Mouse (Mus musculus) heart, embryonic 12.5 days (tissue): Measurements from ENCODE around the gene Hecw2. TPM values are rescaled to one million over a fixed set of nuclear protein-coding genes. Genes with fewer than 3 reads are reported as not detected.

ENCODE experiments used
- ATAC-seq: fragments of 200-750 bp; cut with Nextera tagmentation; 2 replicates; pipeline ENCODE4 v1.8.0; 2017; ENCODE audit warnings: moderate TSS enrichment, moderate library complexity; ENCODE audit not compliant: insufficient number of reproducible peaks, low FRiP score
- H3K27ac ChIP-seq: fragments of 300-500 bp; sonication (generic); 2 replicates; pipeline ENCODE4 v1.5.1; 2016; ENCODE audit warnings: mild to moderate bottlenecking, moderate library complexity; ENCODE audit not compliant: poor library complexity, severe bottlenecking
- H3K27me3 ChIP-seq: fragments of 300-500 bp; sonication (generic); replicated peaks from 2 replicates; pipeline ENCODE4 v1.6.1; 2016; ENCODE audit warnings: mild to moderate bottlenecking, moderate library complexity
- H3K36me3 ChIP-seq: fragments of 300-500 bp; sonication (generic); 2 replicates; pipeline ENCODE4 v1.6.1; 2016; ENCODE audit warnings: mild to moderate bottlenecking, moderate library complexity
- H3K4me1 ChIP-seq: fragments of 300-500 bp; sonication (generic); replicated peaks from 2 replicates; pipeline ENCODE4 v1.6.1; 2016; ENCODE audit warnings: mild to moderate bottlenecking
- H3K4me2 ChIP-seq: fragments of 300-500 bp; sonication (generic); 2 replicates; pipeline ENCODE4 v1.6.1; 2016; ENCODE audit warnings: mild to moderate bottlenecking, moderate library complexity
- H3K4me3 ChIP-seq: fragments of 300-500 bp; sonication (generic); 2 replicates; pipeline ENCODE4 v1.5.1; 2016; ENCODE audit warnings: mild to moderate bottlenecking
- H3K9ac ChIP-seq: fragments of 300-500 bp; sonication (generic); 2 replicates; pipeline ENCODE4 v1.6.1; 2016; ENCODE audit warnings: mild to moderate bottlenecking, moderate library complexity
- H3K9me3 ChIP-seq: fragments of 300-500 bp; sonication (generic); replicated peaks from 2 replicates; pipeline ENCODE4 v1.6.1; 2016; ENCODE audit warnings: mild to moderate bottlenecking, moderate library complexity
- WGBS: fragments of 180-500 bp; shearing (Covaris S2); methylation state at CpG from one replicate; pipeline ENCODE4 v1.1.7; 2016; 5-methylcytosine and 5-hydroxymethylcytosine counted together
- polyA plus RNA-seq: library from polyadenylated mRNA; unstranded; fragments of >200 nt; fragmentation: Nextera tagmentation; extraction: Ambion mirVana; gene quantifications from 2 replicates; pipeline ENCODE4 v1.2.1, GENCODE M21; 2016

Hecw2 gene
- 8.2 and 9.6 TPM in 2 replicates for polyA plus RNA-seq

GRCm38 (mm10) chr1:54194954-54195305 is at the start of gene Hecw2:
TSS of gene Hecw2 (minus strand) at chr1:54195168.
- Histone ChIP-seq H3K4me1 (no peaks in the 10 kb centered on the region), H3K36me3 (no peaks in the 10 kb centered on the region), H3K4me3 (peak within 1 kb of the TSS; percentile 67), H3K4me2 (peak within 1 kb of the TSS; percentile 70), H3K27ac (peak within 1 kb of the TSS; percentile 82), H3K27me3 (no peaks in the 10 kb centered on the region), H3K9ac (peak within 1 kb of the TSS; percentile 90), H3K9me3 (no peaks in the 10 kb centered on the region)
- 0% methylated on average over 29 of the region's 38 CpGs for WGBS
- ATAC-seq, result peak; percentile 84

GRCm38 (mm10) chr1:54242722-54243121 is 47.8 kb upstream of the Hecw2 start:
- H3K9ac ChIP-seq, result no peak overlapping the region
- H3K27ac ChIP-seq, result no peak overlapping the region
- H3K36me3 ChIP-seq, result no peaks in the 10 kb centered on the region
- H3K4me3 ChIP-seq, result no peak overlapping the region
- H3K4me1 ChIP-seq, result no peaks in the 10 kb centered on the region
- no peak overlapping the region for H3K4me2 ChIP-seq
- H3K9me3 ChIP-seq, result no peaks in the 10 kb centered on the region
- no peak for ATAC-seq
- H3K27me3 ChIP-seq, result no peaks in the 10 kb centered on the region
- WGBS, result 90% methylated on average over 4 of the region's 4 CpGs

GRCm38 (mm10) chr1:54220273-54220672 is 25.3 kb upstream of the Hecw2 start:
- no peak for ATAC-seq
- no peak overlapping the region for H3K9ac ChIP-seq
- no peak overlapping the region for H3K4me2 ChIP-seq
- H3K27me3 ChIP-seq, result no peaks in the 10 kb centered on the region
- no peaks in the 10 kb centered on the region for H3K36me3 ChIP-seq
- 89% methylated on average over 3 of the region's 3 CpGs for whole genome bisulfite sequencing
- no peak overlapping the region for H3K4me3 ChIP-seq
- no peaks in the 10 kb centered on the region for H3K9me3 ChIP-seq
- no peaks in the 10 kb centered on the region for H3K4me1 ChIP-seq
- H3K27ac ChIP-seq, result no peak overlapping the region

GRCm38 (mm10) chr1:54194183-54194953 is 600 bp downstream of the Hecw2 start:
- ATAC-seq, result peak; percentile 76
- Histone ChIP-seq H3K9ac (peak overlapping the region; percentile 90), H3K4me1 (no peaks in the 10 kb centered on the region), H3K9me3 (no peaks in the 10 kb centered on the region), H3K36me3 (no peaks in the 10 kb centered on the region), H3K27ac (peak overlapping the region; percentile 82), H3K4me2 (peak overlapping the region; percentile 70), H3K4me3 (peak overlapping the region; percentile 67), H3K27me3 (no peaks in the 10 kb centered on the region)
- under 1% methylated on average over 101 of the region's 104 CpGs for WGBS

GRCm38 (mm10) chr1:54193191-54193770 is 1.7 kb downstream of the Hecw2 start:
- no peaks in the 10 kb centered on the region for H3K4me1 ChIP-seq
- ATAC-seq, result no peak
- no peaks in the 10 kb centered on the region for H3K36me3 ChIP-seq
- WGBS, result 51% methylated on average over 7 of the region's 7 CpGs
- no peaks in the 10 kb centered on the region for H3K27me3 ChIP-seq
- peak overlapping the region; percentile 24 for H3K4me3 ChIP-seq
- no peak overlapping the region for H3K27ac ChIP-seq
- no peaks in the 10 kb centered on the region for H3K9me3 ChIP-seq
- peak overlapping the region; percentile 26 for H3K4me2 ChIP-seq
- H3K9ac ChIP-seq, result 0 out of 2 replicates have a peak overlapping the region, but pooled peaks have one; percentile 30

DNA sequence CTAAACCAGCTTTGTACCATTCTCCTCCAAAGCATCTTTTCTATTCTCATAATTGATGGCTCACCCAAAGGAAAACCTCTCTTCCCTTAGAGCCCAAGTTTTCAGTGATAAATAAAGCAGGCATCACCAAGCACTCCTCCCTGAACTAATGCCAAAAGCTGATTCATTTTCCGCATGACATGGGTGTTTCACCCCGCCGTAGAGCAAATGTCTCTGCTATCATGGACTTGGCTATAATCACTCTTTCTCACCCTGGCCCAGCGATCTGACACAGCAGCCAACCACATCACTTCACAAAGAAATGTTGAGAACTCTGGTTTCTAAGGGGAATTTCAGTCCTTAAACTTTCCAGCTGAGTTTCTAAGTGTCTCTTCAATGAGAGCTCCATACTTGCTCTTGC is 7.4 kb downstream of the Hecw2 start:
- Histone ChIP-seq H3K4me3 (no peak overlapping the region), H3K4me2 (no peak overlapping the region)
- ATAC-seq, result no peak

GRCm38 (mm10) chr1:54186347-54186746 is 8.6 kb downstream of the Hecw2 start:
- H3K4me2 ChIP-seq, result peak overlapping the region; percentile 12
- no peak for ATAC-seq

More for the DNA sequence above, 7.4 kb downstream of the Hecw2 start:
- Histone ChIP-seq H3K9me3 (no peaks in the 10 kb centered on the region), H3K27me3 (no peaks in the 10 kb centered on the region), H3K4me1 (peaks cover 23% of the 10 kb centered on the region), H3K9ac (no peak overlapping the region), H3K36me3 (no peaks in the 10 kb centered on the region), H3K27ac (no peak overlapping the region)
- 39% methylated on average over 4 of the region's 4 CpGs for whole genome bisulfite sequencing

GRCm38 (mm10) chr1:54180663-54181062 is 14.3 kb downstream of the Hecw2 start:
- no peak for ATAC-seq
- Histone ChIP-seq H3K4me3 (no peak overlapping the region), H3K27ac (no peak overlapping the region)

More at GRCm38 (mm10) chr1:54186347-54186746, 8.6 kb downstream of the Hecw2 start:
- WGBS, result 13% methylated on average over 3 of the region's 3 CpGs
- H3K4me1 ChIP-seq, result peaks cover 23% of the 10 kb centered on the region
- no peaks in the 10 kb centered on the region for H3K27me3 ChIP-seq
- H3K4me3 ChIP-seq, result no peak overlapping the region
- H3K9ac ChIP-seq, result no peak overlapping the region
- no peaks in the 10 kb centered on the region for H3K9me3 ChIP-seq
- no peaks in the 10 kb centered on the region for H3K36me3 ChIP-seq
- H3K27ac ChIP-seq, result 0 out of 2 replicates have a peak overlapping the region, but pooled peaks have one; percentile 1

GRCm38 (mm10) chr1:54179179-54179578 is 15.8 kb downstream of the Hecw2 start:
- Histone ChIP-seq H3K4me3 (no peak overlapping the region), H3K9me3 (no peaks in the 10 kb centered on the region), H3K36me3 (no peaks in the 10 kb centered on the region), H3K27ac (no peak overlapping the region), H3K9ac (no peak overlapping the region), H3K27me3 (no peaks in the 10 kb centered on the region), H3K4me1 (peaks cover 11% of the 10 kb centered on the region), H3K4me2 (no peak overlapping the region)
- 85% methylated on average over 7 of the region's 7 CpGs for WGBS
- no peak for ATAC-seq

More at GRCm38 (mm10) chr1:54180663-54181062, 14.3 kb downstream of the Hecw2 start:
- Histone ChIP-seq H3K27me3 (no peaks in the 10 kb centered on the region), H3K36me3 (no peaks in the 10 kb centered on the region), H3K9ac (no peak overlapping the region), H3K4me1 (peaks cover 13% of the 10 kb centered on the region), H3K9me3 (no peaks in the 10 kb centered on the region), H3K4me2 (no peak overlapping the region)
- WGBS, result 5% methylated on average over 1 of the region's 2 CpGs

DNA sequence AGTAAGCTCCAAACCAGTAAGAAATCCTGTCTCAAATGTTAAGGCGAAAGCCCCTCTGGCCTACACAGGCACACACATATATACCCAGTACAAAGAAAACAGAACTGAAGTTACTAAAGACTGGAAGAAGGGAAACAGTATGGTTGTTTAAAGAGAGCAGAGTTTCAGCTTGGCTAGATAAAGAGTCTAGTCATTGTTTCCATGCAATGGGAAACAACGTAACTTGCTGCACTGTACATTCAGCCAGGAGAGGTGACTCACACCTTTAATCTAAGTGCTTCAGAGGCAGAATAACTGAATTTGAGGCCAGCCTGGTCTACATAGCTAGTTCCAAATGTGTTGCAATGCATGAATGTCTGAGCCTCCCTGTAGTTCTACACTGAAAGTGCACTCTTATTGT is 18.4 kb downstream of the Hecw2 start:
- peaks cover 11% of the 10 kb centered on the region for H3K4me1 ChIP-seq
- peak; percentile 39; the same call in 1 of the 2 replicates for ATAC-seq

GRCm38 (mm10) chr1:54168014-54168413 is 27.0 kb downstream of the Hecw2 start:
- Histone ChIP-seq H3K4me2 (no peak overlapping the region), H3K27me3 (no peaks in the 10 kb centered on the region), H3K27ac (no peak overlapping the region), H3K9me3 (no peaks in the 10 kb centered on the region), H3K4me1 (no peaks in the 10 kb centered on the region), H3K4me3 (no peak overlapping the region), H3K9ac (no peak overlapping the region), H3K36me3 (no peaks in the 10 kb centered on the region)
- WGBS, result 87% methylated on average over 3 of the region's 3 CpGs
- ATAC-seq, result no peak

More for the DNA sequence above, 18.4 kb downstream of the Hecw2 start:
- WGBS, result 64% methylated on average over 2 of the region's 2 CpGs
- no peaks in the 10 kb centered on the region for H3K27me3 ChIP-seq
- no peak overlapping the region for H3K9ac ChIP-seq
- no peaks in the 10 kb centered on the region for H3K9me3 ChIP-seq
- H3K27ac ChIP-seq, result peak overlapping the region; percentile 6; the same call in 1 of the 2 replicates
- no peak overlapping the region for H3K4me2 ChIP-seq
- no peaks in the 10 kb centered on the region for H3K36me3 ChIP-seq
- no peak overlapping the region for H3K4me3 ChIP-seq
